Mouse (Mus musculus) spleen, adult 2 months (tissue): Measurements from ENCODE around the gene Thegl. TPM values are rescaled to one million over a fixed set of nuclear protein-coding genes. Genes with fewer than 3 reads are reported as not detected.
"Not testable (repeated sequence)": the region's sequence is repeated elsewhere in the genome, so short reads cannot be mapped to it uniquely, and the experiment has no call there.

Source experiments
- DNase-seq, 2 experiments: peaks; one replicate each; pipeline versions ENCODE4 v3.0.0 to v3.0.0-alpha.2; 2012 to 2021; ENCODE audit warnings: low spot score in 2 of 2, low read depth in 1 of 2
- H3K27ac ChIP-seq: fragments of 200-500 bp; 2 replicates; pipeline ENCODE4 v1.5.1; 2012; ENCODE audit warnings: low read length, inconsistent platforms; ENCODE audit not compliant: insufficient read depth
- H3K27me3 ChIP-seq: fragments of 200-500 bp; 2 replicates; pipeline ENCODE4 v1.6.1; 2012; ENCODE audit warnings: mild to moderate bottlenecking, moderate library complexity, low read length, inconsistent platforms; ENCODE audit not compliant: control insufficient read depth, insufficient read depth
- H3K36me3 ChIP-seq: fragments of 200-500 bp; 2 replicates; pipeline ENCODE4 v1.6.1; 2012; ENCODE audit warnings: mild to moderate bottlenecking, low read length, inconsistent platforms; ENCODE audit not compliant: control insufficient read depth, insufficient read depth
- H3K4me1 ChIP-seq: fragments of 200-500 bp; 2 replicates; pipeline ENCODE4 v1.6.1; 2011; ENCODE audit warnings: inconsistent platforms; ENCODE audit not compliant: control insufficient read depth, insufficient read depth, insufficient read length
- H3K4me3 ChIP-seq: fragments of 200-500 bp; 2 replicates; pipeline ENCODE4 v1.5.1; 2011; ENCODE audit warnings: mild to moderate bottlenecking, inconsistent platforms; ENCODE audit not compliant: insufficient read depth, insufficient read length; ENCODE audit errors: extremely low read depth
- CTCF ChIP-seq: fragments of 200-500 bp; IDR thresholded peaks from 2 replicates; pipeline ENCODE4 v1.5.1; 2011; ENCODE audit warnings: mild to moderate bottlenecking, inconsistent platforms; ENCODE audit not compliant: insufficient read depth, insufficient read length, insufficient replicate concordance; ENCODE audit errors: extremely low read depth
- POLR2A ChIP-seq: fragments of 200-500 bp; IDR thresholded peaks from 2 replicates; pipeline ENCODE4 v1.6.1; 2011; ENCODE audit warnings: low read depth, low read length, inconsistent platforms
- WGBS: fragments of 180-500 bp; shearing (Covaris S2); methylation state at CpG from one replicate; pipeline ENCODE4 v1.1.7; 2018; 5-methylcytosine and 5-hydroxymethylcytosine counted together
- polyA plus RNA-seq: library from polyadenylated mRNA; depleted of rRNA; stranded (reverse); fragments of >200 nt; gene quantifications from 2 replicates; pipeline ENCODE4 v1.2.3, GENCODE M21; 2012

The Thegl gene
- polyA plus RNA-seq, 1 experiment: not detected

DNA sequence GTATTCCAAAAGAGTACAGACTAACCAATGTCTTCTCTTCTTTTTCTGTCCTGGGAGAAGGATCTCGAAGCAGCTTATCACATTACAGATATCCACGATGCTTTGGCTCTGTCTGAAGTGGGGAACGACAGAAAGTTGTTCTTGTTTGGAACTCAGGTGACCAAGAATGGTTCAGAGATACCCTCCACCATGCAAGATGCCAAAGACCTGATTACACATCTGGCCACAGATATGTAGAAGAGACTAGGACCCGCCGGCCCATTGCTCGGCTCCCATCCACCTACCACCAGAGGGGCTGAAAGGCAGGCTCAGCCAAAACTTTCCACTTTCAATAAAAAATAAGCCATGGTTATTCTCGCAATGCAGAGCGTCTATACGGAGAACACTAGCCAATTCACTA lies 5.5 kb upstream of the Thegl start:
- H3K27ac ChIP-seq: no peak overlapping the region
- WGBS: 90% methylated on average over 9 of the region's 9 CpGs

DNA sequence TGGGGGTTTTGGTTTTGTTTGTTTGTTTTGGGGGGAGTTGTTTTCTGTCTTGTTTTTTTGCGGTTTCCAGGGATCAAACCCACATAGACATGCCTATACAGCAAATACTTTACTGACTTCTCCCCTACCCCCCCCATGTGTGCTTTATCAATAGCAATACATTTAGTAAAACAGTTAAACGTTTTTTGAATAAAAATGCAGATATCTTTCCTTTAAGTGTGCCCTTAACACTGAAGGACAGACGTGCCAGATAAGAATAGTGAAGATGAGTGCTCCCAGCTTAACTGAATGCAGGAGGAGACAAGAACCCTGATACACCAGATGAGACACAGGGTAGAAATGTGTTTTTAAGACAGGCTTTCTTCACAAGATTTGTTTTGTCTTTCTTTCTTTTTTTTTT lies 4.7 kb upstream of the Thegl start:
- no peaks in the 10 kb centered on the region for H3K36me3 ChIP-seq
- H3K4me1 ChIP-seq: 0 out of 2 replicates have a peak, but pooled peaks cover under 1% of the 10 kb centered on the region
- TF ChIP-seq POLR2A: no peak
- no peak for TF ChIP-seq CTCF
- H3K27me3 ChIP-seq: 0 out of 2 replicates have a peak, but pooled peaks cover 2% of the 10 kb centered on the region
- WGBS: 56% methylated on average over 3 of the region's 3 CpGs
- H3K27ac ChIP-seq: no peak overlapping the region
- DNase-seq: no peak
- H3K4me3 ChIP-seq: no peak overlapping the region

More for the DNA sequence above, 5.5 kb upstream of the Thegl start:
- TF ChIP-seq POLR2A (no peak), CTCF (no peak)
- Histone ChIP-seq H3K4me1 (no peaks in the 10 kb centered on the region), H3K27me3 (no peaks in the 10 kb centered on the region), H3K4me3 (no peak overlapping the region), H3K36me3 (no peaks in the 10 kb centered on the region)
- no peak for DNase-seq

DNA sequence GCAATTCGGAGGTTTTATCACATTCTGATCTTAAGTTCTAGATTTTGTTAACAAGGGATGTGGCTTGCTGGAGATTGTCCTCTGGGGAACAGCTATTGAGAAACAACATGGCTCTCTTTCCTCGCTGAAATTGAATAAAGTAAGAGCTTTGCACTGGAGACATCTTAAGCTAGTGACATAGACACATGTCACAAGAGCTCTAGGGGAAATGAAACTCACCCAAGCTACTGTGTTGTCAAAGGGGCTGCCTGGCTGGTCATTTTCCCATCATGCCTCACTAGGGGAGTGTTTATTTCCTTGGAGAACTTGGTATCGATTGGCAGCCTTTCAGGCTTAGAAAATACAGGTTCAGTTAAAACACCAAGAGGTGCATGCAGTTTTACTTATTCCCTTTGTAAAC lies 2.7 kb upstream of the Thegl start:
- H3K4me3 ChIP-seq: no peak overlapping the region
- H3K27ac ChIP-seq: no peak overlapping the region
- H3K27me3 ChIP-seq: 0 out of 2 replicates have a peak, but pooled peaks cover 2% of the 10 kb centered on the region
- WGBS: 45% methylated on average over 3 of the region's 3 CpGs
- DNase-seq: peak in 1 of 2 experiments; percentile 9
- no peaks in the 10 kb centered on the region for H3K36me3 ChIP-seq
- 0 out of 2 replicates have a peak, but pooled peaks cover 4% of the 10 kb centered on the region for H3K4me1 ChIP-seq
- TF ChIP-seq CTCF (no peak), POLR2A (no peak)

DNA sequence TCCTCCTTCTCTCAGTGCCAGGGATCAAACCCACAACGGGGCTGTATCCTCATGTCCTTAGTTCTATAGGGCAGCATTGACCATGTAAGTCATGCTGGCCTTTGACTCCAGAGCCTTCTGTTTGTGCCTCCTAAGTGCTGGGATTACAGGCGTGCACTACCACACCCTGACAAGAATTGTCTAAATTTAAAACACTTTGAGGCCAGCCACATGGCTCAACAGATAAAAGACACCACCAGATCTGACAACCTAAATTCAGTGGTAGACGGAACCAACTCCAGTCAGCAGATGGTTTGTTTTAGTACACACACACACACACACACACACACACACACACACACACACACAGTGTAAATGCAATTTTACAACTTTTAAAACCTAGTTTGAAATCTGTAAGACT lies 12.2 kb downstream of the Thegl start:
- no peak for TF ChIP-seq CTCF
- TF ChIP-seq POLR2A: no peak
- Histone ChIP-seq H3K27me3 (no peaks in the 10 kb centered on the region), H3K36me3 (no peaks in the 10 kb centered on the region), H3K27ac (no peak overlapping the region), H3K4me3 (no peak overlapping the region), H3K4me1 (no peaks in the 10 kb centered on the region)
- 77% methylated on average over 3 of the region's 3 CpGs for WGBS
- DNase-seq: no peak

DNA sequence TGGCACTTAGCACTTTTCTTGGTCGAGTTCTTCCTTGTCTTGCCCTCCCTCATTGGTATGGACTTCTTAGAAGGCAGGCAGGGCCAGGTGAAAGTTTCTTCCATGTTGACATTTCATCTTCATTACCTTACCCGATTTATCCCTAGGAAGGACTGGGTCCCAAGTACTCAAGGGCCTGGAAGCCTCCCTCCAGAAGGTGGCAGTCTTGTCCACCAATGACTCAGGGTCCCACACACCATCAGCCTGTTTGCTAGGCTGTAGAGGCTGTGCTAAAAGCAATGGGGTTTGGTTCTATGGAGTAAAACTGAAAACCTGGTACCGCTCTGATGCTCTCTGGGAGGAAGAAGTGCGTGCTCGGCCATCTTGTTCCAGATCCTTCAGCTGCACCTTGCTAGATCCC lies 13.9 kb downstream of the Thegl start:
- peak; percentile 43; the same call in 1 of the 2 replicates for TF ChIP-seq CTCF
- TF ChIP-seq POLR2A: no peak
- Histone ChIP-seq H3K36me3 (no peaks in the 10 kb centered on the region), H3K27ac (no peak overlapping the region), H3K4me3 (no peak overlapping the region), H3K4me1 (no peaks in the 10 kb centered on the region), H3K27me3 (no peaks in the 10 kb centered on the region)
- DNase-seq: peak; percentile 4 to 30
- WGBS: 76% methylated on average over 5 of the region's 5 CpGs

DNA sequence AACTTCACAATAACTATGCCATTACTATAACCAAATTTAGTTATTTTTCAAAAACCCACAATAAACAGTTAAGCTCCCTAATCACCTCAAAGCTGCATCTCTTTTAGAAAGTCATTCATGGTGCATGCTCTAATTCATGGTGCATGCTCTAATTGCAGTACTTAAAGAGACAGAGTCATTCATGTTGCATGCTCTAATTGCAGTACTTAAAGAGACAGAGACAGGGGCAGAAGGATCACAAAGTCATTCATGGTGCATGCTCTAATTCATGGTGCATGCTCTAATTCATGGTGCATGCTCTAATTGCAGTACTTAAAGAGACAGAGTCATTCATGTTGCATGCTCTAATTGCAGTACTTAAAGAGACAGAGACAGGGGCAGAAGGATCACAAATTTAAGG lies 19.3 kb downstream of the Thegl start:
- H3K4me3 ChIP-seq, H3K27ac ChIP-seq, H3K4me1 ChIP-seq, DNase-seq, H3K27me3 ChIP-seq, H3K36me3 ChIP-seq: not testable (repeated sequence)

DNA sequence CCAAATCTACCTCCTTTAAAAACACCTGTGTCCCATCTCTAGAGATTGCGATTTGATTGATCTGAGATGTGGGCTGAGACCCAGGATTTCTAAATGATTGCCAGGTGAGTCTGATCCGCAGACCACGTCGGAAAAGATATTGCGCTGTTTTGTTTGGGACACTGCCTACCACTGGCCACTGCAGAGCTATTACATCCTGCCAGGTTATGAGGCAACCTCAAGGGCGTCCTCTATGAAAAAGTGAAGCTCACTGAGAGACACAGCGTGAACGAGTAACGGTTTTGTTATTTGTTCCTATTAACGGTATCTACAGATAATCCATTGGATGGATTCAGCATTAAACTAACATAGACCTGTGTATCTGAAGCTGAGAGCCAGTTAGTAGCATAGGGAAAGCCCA lies 22.6 kb downstream of the Thegl start:
- Histone ChIP-seq H3K27ac (no peak overlapping the region), H3K27me3 (no peaks in the 10 kb centered on the region), H3K4me1 (no peaks in the 10 kb centered on the region), H3K4me3 (no peak overlapping the region), H3K36me3 (no peaks in the 10 kb centered on the region)
- no peak for TF ChIP-seq POLR2A
- 88% methylated on average over 10 of the region's 10 CpGs for WGBS
- no peak for DNase-seq
